Mouse (Mus musculus) cerebellum, postnatal 25 days (tissue): ENCODE measurements around the gene Palm.

Experiments
- DNase-seq, 2 experiments: peaks; one replicate each; pipeline ENCODE4 v3.0.0; 2021; ENCODE audit warnings: mixed read lengths in 2 of 2

Palm gene

DNA sequence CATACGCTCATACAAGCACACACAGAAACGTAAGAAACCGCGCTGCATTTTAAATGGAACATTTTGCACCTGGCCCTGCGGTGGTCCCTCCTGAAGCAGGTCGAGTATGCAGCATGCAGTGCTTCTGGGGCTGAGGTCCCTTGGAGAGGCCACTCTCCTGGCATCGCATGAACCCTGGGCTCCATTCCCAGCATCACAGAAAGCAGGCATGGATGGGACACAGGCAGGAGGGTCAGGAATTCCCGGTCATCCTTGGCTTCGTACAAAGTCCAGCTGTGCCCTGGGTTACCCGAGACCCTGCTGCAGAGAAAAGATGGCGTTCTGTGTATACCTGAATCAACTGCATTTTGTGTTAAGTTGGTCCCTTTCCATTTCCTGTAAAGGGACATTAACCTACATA lies 7.1 kb downstream of the Palm start:
- DNase-seq = peak in 1 of 2 experiments; percentile 46

DNA sequence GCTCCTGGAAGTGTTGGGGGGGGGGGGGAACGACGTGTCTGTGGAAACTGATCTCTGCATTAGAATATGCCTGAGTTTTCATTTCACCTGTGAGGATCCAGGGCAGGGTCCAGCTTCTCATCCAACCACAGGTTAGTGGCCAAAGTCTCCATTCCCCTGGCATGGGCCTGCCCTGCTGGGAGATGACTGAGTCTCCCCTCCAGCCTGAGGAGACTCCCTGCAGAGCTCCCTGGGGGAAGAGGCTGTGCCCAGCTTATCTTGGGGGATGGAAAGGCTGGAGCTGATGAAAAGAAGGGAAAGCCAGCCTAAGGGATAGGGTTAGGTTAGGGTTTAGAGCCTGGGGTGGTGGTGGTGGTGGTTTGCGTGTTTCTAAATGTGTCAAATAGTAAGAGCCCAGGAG lies 8.5 kb downstream of the Palm start:
- DNase-seq = no peak

DNA sequence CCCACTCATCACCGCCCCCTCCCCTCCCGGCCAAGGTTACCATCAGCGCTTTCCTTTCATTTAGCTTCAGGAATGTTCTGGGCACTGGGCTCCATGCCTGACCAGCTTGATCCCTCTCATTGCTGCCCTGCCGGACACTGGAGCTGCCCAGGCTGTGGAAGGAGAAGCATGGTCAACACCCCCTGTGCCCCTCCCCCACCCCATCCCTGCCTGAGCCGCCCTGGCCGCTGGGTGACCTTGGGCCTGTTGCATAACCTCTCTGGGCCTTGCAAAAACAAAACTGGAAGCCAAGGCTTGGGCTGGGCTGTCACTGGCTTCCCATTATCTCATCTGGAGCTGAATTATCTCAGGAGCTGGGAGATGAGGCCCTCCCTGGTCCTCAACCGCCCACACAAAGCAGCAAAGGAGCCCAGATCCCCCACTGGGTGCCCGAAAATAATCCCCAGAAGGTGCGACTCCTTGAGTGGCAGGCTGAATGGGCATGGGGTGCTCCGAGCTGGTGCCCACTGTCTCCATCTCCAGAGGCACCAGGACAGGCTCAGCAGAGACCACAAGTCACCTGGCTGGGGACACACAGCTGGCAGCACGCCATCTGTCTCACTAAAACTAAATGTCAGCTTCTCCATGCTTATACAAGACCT lies 9.1 kb downstream of the Palm start:
- peak in 1 of 2 experiments; percentile 61 for DNase-seq

DNA sequence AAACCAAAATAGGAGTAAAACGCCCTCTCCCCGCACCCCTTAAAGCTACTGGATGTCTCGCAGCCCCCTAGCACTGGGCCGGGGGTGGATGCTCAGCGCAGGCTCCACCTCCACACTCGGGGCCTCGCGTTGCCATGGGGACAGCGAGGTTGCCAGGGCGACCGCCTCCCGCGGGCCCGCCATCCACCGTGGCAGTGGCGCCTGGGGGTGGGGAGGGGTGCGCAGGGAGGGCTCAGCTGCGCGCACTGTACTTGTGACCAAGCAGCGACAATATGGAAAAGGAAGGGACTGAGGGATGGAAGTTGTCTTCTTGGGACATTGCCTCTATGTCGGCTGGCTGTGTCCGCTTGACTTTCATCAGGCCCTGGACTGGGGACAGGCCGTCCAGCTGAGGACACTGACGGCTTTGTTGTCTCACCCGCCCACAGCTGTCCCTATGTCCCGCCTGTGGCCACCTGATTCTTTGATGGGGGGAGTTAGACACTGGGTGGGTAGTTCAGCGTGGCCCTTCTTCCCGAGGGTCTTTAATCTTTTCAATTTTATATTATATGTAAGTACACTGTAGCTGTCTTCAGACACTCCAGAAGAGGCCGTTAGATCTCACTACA lies 10.4 kb downstream of the Palm start:
- peak; percentile 73 to 83 for DNase-seq

DNA sequence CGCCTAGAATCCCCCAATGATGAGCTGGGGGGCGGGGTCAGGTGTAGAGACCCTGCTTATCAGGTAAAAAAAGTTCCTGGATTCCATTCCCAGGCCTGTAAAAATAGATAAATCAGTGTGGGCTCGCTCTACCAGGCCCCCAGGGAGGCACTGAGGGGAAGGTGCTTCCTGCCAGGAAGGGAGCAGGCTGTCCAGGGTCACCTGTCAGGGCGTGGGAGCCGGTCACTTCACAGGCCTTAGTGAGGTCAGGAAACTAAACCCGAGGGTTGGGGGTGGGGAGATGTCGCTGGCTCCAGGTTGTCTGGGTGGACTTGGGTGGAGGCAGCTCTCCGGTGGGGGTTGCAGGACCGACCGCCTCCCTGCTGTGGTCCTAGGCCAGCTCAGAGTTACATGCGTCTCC lies 12.3 kb downstream of the Palm start:
- DNase-seq = no peak

DNA sequence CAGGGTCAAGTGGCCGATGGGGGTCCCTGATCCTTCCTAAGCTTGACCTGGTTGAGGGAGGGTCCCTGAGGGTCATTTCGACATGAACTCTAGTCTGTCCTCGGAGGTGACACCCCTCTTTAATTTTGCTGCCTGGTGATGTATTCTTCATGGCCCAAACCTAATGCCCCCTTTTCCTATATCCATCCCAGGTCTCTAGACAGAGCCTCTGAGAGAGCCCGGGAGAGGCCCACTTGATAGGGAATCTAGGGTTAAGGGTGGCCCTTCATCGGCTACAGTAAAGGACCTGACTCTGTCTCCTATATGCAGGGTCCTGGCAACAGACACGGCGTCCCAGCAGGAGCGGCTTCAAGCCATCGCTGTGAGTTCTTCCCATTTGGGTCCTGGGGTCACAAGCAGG lies 13.0 kb downstream of the Palm start:
- no peak for DNase-seq

DNA sequence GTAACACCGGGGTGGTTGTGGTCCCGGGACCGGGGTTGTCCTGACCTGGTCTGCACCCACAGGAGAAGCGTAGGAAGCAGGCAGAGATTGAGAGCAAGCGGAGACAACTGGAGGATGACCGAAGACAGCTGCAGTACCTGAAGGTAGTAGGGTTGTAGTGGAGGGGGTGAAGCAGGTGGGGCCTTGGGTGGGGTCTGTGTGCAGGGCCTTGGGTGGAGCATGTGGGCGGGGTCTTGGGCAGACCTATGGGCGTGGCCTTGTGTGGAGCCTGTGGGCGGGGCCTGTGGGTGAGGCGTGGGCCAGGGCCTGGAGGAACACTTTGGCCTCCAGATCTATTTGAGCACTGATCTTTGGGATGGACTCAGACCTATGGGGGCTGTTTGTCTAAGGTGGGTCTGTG lies 13.6 kb downstream of the Palm start:
- DNase-seq = peak in 1 of 2 experiments; percentile 49

DNA sequence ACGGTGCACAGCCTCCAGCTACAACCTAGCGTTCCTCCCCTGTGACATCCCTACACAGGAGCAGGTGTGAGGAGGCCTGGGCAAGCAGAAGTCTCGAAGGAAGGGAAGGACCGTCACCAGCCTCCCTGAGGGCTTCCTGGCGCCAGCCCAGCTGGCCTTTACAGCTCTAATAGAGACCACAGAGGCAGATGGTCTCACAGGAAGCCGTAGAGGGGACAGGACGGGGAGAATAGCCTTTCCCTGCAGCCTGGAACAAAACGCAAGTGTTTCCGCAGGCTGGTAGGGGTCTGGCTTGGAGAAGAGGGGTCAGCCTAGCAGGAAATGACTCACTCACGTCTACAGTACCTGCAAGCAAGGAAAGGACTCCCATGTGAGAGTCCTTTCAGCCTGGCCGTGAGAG lies 14.5 kb downstream of the Palm start:
- DNase-seq = peak; percentile 73 to 81

DNA sequence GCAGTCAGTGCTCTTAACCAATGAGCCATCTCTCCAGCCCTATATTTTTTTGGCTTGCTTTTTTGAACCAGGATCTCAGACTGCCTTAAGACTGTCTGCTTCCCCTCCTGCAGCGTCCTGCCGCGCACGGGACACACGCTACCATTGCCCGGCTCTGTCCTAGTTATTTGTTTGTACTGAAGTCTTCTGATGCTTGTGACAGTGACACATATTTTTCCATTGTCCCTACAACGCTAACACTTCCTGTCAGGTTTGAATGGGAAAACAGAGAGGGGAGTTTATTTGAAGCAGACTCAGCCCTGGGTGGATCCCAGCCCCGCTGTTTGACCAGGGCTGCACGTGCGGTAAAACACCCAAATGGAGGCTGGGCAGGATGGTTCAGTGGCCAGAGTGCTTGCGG lies 15.4 kb downstream of the Palm start:
- DNase-seq = no peak

DNA sequence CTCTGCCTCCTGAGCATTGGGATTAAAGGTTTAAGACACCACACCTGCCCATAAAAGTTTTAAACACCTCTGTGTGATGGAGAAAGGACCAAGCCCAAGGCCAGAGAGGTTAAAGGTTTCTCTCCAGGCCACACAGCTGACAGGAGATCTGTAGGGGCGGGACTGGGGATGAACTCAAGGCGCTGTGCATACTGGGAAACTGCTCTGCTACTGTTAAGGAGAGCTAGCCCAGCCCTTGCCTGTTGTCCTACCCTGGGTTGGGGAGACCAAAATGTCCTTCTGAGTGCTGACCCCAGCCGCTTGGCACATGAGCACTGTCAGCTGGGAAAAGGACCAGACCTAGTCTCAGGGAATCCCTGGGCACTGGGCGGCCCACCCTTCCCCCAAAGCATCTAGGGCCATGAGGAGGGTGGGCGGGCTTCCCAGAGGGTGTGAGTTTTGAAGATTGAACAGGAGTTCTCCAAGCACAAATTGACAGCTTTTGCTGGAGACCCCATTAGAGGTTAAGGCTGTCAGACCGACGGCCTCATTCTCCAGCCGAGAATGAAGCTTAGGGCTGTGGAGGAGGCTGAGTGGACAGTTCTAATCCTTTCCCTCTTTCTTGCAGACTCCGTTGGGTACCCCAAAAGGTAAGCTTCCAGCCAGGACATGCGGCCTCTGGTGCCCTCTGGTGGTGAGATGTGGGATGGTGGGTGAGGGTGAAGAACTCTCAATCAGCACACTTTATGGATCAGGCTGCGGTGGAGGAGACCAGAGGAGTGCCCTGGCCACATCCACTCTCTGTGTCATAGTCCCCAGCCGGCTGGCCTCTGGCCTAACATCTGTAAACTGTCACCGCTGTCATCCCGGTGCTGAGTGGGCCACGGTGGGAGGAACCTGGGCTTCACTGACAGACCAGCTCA lies 18.6 kb downstream of the Palm start:
- peak; percentile 93 to 95 for DNase-seq

DNA sequence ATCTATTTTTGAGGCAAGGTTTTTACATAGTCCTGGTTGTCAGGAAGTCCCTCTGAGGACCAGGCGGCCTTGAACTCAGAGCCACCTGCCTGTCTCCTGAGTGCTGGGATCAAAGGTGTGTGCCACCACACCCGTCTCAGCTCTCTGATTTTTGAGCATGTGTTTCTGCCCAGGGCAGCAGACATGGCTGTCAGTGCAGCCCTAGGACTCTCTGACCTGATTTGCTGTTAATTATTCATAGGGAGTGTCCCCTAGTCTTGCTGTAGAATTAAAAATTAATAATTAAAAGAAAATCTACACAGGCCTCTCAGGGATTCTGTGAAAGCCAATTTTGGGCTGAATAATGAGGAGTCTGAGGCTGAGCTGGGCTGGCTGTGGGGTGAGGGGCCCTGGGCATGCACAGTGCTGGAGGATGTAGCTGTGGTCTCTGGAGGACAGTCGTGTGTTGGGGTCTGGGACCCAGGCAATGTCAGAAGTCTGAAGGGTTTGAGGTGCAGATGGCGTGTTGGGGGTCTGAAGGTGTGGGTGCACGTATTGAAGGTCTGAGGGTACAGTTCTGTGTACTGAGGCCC lies 21.0 kb downstream of the Palm start:
- DNase-seq = no peak

DNA sequence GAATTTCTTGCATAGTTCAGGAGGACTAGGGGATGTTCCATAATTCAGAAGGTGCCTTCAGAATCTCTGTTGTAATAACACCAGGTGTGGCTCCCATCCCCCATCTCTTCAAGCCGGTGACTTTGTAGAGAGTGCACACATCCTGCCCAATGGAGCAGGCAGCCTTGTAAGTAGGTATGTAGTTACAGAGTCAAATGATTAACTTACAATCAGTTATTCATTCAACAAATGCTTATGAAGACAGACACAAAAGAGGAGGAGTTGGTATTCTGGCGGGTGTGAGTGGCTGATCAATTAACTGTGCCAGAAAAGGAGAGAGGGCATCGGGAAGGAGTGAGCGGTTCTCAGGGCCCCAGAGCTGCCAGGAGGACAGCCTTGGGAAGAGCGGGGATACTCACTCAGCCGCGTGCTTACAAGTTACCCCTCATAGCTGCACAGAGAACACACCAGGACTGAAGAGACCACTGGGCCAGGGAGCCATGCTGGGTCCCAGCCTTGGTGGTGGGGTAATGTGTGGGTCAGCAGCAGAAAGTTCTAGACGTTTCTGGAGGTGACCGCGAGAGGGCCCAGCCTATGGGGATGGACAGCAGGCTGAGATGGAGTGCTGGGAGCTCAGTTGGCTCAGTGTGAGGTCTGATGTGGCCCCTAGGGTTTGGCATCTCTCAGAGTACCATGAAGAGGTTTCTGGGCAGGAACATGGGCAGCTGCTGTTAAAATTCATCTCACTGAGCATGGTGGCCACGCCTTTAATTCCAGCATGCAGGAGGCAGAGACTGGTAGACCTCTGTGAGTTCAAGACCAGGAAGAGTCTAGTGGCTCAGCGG lies 22.5 kb downstream of the Palm start:
- DNase-seq = no peak

DNA sequence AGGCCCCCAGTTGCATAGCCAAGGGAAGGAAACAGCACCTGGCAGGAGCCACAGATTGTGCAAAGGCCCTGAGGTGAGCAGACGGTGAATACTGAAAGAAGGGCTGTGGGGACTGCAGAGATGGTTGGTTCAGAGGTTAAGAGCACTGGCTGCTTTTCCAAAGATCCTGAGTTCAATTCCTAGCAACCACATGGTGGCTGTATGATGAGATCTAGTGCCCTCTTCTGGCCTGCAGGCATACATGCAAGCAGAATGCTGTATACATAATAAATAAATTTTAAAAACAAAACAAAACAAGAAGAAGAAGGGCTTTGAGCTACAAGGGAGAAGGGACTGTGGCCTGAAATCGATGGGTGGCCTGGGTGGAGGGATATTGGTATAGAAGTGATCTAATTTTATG lies 23.7 kb downstream of the Palm start:
- DNase-seq = no peak

DNA sequence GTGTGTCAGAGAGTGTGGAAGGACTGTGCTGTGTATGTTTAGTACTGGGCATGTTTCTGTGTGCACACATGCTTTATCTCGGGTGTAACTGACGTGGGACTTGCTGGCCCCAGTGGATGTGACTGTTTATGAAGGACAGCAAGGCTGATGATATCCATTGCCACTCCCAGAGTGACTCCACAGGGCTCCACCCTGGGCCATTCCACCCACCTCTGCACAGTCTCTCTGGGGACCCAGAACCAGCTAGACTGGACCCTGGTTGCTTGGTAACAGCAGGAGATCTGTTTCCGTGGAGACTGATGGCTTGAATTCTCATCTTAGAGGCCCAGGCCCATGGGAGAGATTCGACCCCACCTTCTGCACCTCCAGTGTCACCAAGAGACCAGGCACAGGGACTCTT lies 24.9 kb downstream of the Palm start:
- no peak for DNase-seq

DNA sequence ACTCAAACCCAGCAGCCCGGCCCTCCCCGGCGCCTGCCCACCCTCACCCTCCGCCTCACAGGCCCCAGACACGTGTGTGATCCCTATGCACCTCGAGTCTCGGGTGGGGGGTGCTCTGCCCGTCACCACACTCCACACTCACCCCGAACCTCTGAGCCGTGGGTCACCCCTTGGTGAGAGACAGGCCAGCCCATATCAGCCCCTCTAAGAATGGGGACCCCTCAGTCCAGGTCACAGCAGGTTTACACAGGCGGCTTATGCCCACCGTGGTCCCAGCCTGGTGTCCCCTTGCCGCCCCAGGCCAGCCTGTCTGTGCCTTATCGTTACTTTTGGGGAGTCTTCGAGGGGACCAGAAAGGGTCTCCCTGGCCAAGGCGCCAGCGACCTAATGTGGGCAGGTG lies 26.2 kb downstream of the Palm start:
- no peak for DNase-seq

DNA sequence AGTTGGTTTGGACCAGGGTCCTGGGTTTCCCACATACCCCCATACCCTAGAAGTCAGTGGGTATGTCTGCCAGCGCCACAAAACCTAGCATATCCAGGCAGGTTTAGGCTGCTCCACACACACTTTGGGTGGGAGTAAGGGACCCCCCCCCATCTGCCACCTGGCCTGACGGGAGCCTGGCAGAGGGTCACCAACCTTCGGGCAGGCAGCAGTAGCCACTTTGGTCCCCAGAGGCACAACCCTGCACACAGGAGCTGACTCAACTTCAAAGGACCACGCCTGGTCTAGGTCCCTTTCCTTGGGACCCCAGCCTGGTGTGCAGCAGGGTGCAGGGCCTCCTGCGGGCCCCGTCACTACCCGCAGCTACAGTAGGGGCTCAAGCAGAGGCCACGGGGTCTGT lies 26.9 kb downstream of the Palm start:
- DNase-seq = no peak

DNA sequence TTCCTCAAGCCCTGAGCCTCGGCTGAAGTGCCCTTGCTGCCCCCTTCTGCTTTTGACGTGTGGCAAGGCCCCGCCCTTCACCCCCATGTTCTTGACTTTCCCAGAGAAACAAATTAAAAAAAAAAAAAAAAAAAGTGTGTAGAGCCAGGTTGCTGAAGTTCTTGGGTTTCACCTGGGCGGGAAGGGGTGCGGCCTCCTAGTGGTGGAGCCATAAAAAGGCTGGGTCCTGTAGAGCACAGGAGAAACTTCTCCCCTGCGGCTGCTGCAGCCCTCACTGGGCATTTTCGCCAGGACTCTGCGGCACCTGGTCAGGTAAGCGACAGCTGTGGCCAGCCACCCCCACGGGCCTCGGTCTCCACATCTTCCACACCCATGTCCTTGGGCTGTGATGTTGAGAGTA lies 27.4 kb downstream of the Palm start, which contains the start of gene Misp:
TSS of gene Misp (plus strand) at position 208 of the 400 bp plus-strand sequence.
- no peak for DNase-seq

DNA sequence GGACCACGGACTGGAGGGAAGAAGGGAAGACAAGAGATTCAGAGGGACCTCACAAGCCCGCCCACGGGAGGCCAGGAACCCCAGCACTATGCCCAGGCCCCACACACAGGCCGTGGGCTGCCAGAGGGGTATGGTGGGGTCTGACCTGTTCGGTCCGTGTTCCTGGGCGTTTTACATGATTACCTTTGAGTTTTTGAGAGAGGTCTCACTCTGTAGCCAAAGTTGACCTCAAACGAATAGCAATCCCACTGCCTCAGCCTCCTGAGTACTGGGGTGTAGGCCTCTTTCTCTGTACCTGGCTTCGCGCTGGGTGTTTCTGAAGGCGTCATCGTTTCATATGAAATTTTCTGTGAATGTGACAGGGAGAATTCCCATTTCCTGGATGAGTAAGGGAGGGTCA lies 28.4 kb downstream of the Palm start:
- DNase-seq = no peak

DNA sequence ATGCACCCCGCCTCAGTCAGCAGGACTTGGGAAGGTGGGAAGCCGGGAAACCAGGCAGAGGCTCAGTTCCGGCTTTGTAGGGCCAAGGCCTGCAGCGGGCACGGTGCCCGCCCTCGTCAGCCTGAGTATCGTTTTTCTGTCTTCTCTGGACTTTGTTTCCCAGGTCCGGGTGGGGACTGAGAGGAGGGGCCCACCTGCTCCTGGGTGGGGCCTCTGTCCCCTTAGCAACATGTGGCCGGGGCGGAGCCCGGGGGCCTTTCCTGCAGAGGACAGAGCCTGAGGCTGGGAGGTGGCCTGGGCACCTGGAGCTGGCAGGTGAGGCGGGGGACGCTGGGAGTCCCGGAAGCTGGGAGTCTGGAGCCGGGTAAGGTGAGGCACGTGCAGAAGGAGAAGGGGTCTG lies 29.0 kb downstream of the Palm start:
- DNase-seq = no peak

DNA sequence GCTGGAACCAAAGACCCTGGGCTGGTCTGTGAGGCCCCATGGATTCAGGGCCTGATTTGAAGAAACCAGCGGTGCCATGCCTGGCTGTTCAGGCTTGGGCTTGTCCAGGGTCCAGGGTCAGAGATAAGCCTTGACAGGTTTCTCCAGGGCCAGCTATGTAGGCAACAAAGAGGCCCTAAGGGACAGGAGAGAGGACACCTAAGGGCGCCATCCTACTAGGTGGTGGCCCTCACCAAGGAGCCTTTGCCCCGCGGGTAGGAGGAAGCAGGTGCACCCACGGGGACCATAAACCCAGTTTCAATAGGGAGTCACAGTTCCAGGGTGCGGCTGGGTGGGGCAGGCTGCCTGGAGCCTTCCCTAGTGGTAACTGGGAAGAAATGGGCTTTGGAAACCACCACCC lies 29.6 kb downstream of the Palm start:
- no peak for DNase-seq

DNA sequence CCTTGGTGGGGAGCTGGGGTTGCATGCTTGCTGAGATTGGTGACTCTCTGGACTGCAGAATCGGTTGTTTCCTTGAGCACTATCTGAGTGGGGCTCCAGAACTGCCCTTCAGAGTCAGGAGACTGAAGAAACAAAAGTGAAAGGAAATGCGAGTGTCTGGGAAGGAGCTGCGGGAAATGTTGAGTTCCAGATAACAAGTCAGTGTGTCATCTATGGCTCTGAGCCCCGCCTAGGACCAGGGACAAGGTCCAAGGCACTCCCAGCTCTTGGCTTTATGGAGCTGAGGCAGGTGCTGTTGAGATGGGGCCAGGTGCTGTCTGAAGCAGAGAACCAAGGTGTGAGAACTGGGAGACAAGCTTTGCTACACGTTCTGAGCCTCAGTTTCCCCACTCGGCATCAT lies 31.0 kb downstream of the Palm start:
- DNase-seq = no peak

DNA sequence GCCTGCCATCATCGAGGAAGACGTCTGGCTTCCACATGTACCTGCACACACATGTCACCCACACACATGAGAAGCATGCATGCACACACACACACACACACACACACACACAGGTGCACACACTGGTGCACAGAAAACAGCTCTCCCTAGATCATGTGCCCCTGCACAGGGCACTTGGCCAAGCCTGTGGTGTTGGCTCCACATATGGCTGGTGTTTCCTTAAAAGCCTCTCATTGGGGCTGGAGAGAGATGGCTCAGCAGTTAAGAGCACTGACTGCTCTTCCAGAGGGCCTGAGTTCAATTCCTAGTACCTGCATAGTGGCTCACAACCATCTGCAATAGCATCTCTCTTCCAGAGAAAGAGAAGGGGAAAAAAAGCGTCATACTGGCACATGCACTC lies 38.2 kb downstream of the Palm start:
- DNase-seq = no peak
